Comparison of ENCODE assay signal across 20 mouse cellular contexts in genomic region chr1:95366616-95367373, GRCm38 (mm10). TPM values are rescaled to one million over a fixed set of nuclear protein-coding genes. Genes with fewer than 3 reads are reported as not detected.
A peak's percentile ranks its signal among the peaks of the same experiment; 100 is the strongest.
DNase-seq lines count a peak whose midpoint lies in the region; ATAC-seq and TF ChIP-seq lines count a peak whose summit lies in the region.
"Had no signal": no experiment of that assay in that cellular context is flagged by ENCODE, and none has a peak within 500 bp of the region (broad histone marks: within the 10 kb centered on the region; RNA-seq: fewer than 3 reads in every experiment).

No protein-coding gene starts in this region.

- no peaks in the 10 kb centered on the region for H3K79me2 ChIP-seq in MEL (ENCODE audit: control insufficient read depth, insufficient read depth, low read length, poor library complexity)

- no peak for TF ChIP-seq CTCF in MEL (IDR thresholded peaks at IDR 0.05 in 2 of 3, conservative IDR thresholded peaks at IDR 0.05 in 1 of 3; ENCODE audit: control insufficient read depth in 1 of 3, insufficient read depth in 1 of 3, low read depth in 2 of 3, low read length in 3 of 3, poor library complexity in 1 of 3, severe bottlenecking in 1 of 3)

- no peak overlapping the region for H3K4me2 ChIP-seq in embryonic facial prominence, embryonic 14.5 days (ENCODE audit: low read depth, low read length)
- H3K4me2 ChIP-seq in midbrain, embryonic 11.5 days = no peak overlapping the region
- no peak overlapping the region for H3K4me2 ChIP-seq in midbrain, embryonic 15.5 days
- H3K4me2 ChIP-seq: embryonic facial prominence, embryonic 12.5 days; heart, embryonic 13.5 days; hindbrain, embryonic 15.5 days had no signal

- no peaks in the 10 kb centered on the region for H3K4me1 ChIP-seq in embryonic facial prominence, embryonic 14.5 days (ENCODE audit: control insufficient read depth, insufficient read depth, low read length)
- H3K4me1 ChIP-seq in embryonic facial prominence, embryonic 10.5 days = no peaks in the 10 kb centered on the region
- 0 out of 2 replicates have a peak, but pooled peaks cover 2% of the 10 kb centered on the region for H3K4me1 ChIP-seq in midbrain, embryonic 11.5 days (ENCODE audit: control insufficient read depth, insufficient read depth, low read length)
- H3K4me1 ChIP-seq in midbrain, embryonic 15.5 days = no peaks in the 10 kb centered on the region
- H3K4me1 ChIP-seq in MEL (ENCODE audit: control insufficient read depth in 1 of 2, insufficient read depth in 2 of 2, low read length in 2 of 2) = peaks cover 2 to 4% of the 10 kb centered on the region in 2 experiments; a peak in 2 of 4 replicates
- H3K4me1 ChIP-seq: embryonic facial prominence, embryonic 12.5 days; hindbrain, embryonic 15.5 days had no signal

- H3K36me3 ChIP-seq in embryonic facial prominence, embryonic 14.5 days (ENCODE audit: control insufficient read depth, insufficient read depth, low read length) = no peaks in the 10 kb centered on the region
- no peaks in the 10 kb centered on the region for H3K36me3 ChIP-seq in embryonic facial prominence, embryonic 10.5 days (replicated peaks)
- no peaks in the 10 kb centered on the region for H3K36me3 ChIP-seq in midbrain, embryonic 11.5 days (ENCODE audit: control insufficient read depth, insufficient read depth, low read length)
- no peaks in the 10 kb centered on the region for H3K36me3 ChIP-seq in midbrain, embryonic 15.5 days (replicated peaks)
- peaks cover 0 to 14% of the 10 kb centered on the region in 2 experiments; a peak in 2 of 4 replicates for H3K36me3 ChIP-seq in MEL (ENCODE audit: control insufficient read depth in 1 of 2, insufficient read depth in 2 of 2, low read length in 2 of 2)
- H3K36me3 ChIP-seq: embryonic facial prominence, embryonic 12.5 days; heart, embryonic 13.5 days; hindbrain, embryonic 15.5 days had no signal

- no peaks in the 10 kb centered on the region for H3K9me3 ChIP-seq in embryonic facial prominence, embryonic 14.5 days (ENCODE audit: control insufficient read depth, low read length)
- H3K9me3 ChIP-seq in embryonic facial prominence, embryonic 10.5 days = no peaks in the 10 kb centered on the region
- H3K9me3 ChIP-seq in midbrain, embryonic 11.5 days (ENCODE audit: control insufficient read depth, low read length) = no peaks in the 10 kb centered on the region
- H3K9me3 ChIP-seq in midbrain, embryonic 15.5 days = no peaks in the 10 kb centered on the region
- H3K9me3 ChIP-seq in MEL (replicated peaks; ENCODE audit: insufficient read depth, low read length) = no peaks in the 10 kb centered on the region
- H3K9me3 ChIP-seq: embryonic facial prominence, embryonic 12.5 days; heart, embryonic 13.5 days; hindbrain, embryonic 15.5 days had no signal

- TF ChIP-seq EP300 in MEL (IDR thresholded peaks at IDR 0.05; ENCODE audit: low read depth in 1 of 2, low read length in 2 of 2) = peak; percentile 39 to 81

- no peak for TF ChIP-seq RAD21 in MEL (IDR thresholded peaks at IDR 0.05; ENCODE audit: low read depth, low read length)

- no peaks in the 10 kb centered on the region for H3K27me3 ChIP-seq in embryonic facial prominence, embryonic 14.5 days (replicated peaks; ENCODE audit: control insufficient read depth, insufficient read depth, low read length)
- no peaks in the 10 kb centered on the region for H3K27me3 ChIP-seq in embryonic facial prominence, embryonic 10.5 days (replicated peaks; ENCODE audit: low read depth, poor library complexity, severe bottlenecking)
- H3K27me3 ChIP-seq in midbrain, embryonic 11.5 days (ENCODE audit: control insufficient read depth, insufficient read depth, low read length) = no peaks in the 10 kb centered on the region
- no peaks in the 10 kb centered on the region for H3K27me3 ChIP-seq in midbrain, embryonic 15.5 days (replicated peaks)
- no peaks in the 10 kb centered on the region for H3K27me3 ChIP-seq in MEL (ENCODE audit: control insufficient read depth in 1 of 2, insufficient read depth in 2 of 2, low read length in 2 of 2)
- H3K27me3 ChIP-seq: CH12.LX; embryonic facial prominence, embryonic 12.5 days; heart, embryonic 13.5 days; hindbrain, embryonic 15.5 days had no signal

- no peak for TF ChIP-seq POLR2A in MEL (IDR thresholded peaks at IDR 0.05; ENCODE audit: control insufficient read depth in 1 of 2, insufficient read depth in 1 of 2, low read depth in 1 of 2, low read length in 2 of 2, poor library complexity in 1 of 2)

- H3K27ac ChIP-seq in embryonic facial prominence, embryonic 14.5 days (replicated peaks; ENCODE audit: low read depth, low read length) = no peak overlapping the region
- H3K27ac ChIP-seq in embryonic facial prominence, embryonic 10.5 days (replicated peaks) = no peak overlapping the region
- no peak overlapping the region for H3K27ac ChIP-seq in midbrain, embryonic 11.5 days (ENCODE audit: low read depth, low read length)
- H3K27ac ChIP-seq in midbrain, embryonic 15.5 days = no peak overlapping the region
- H3K27ac ChIP-seq in MEL (ENCODE audit: control insufficient read depth, low read depth, low read length) = peak overlapping the region; percentile 39; the same call in 1 of the 2 replicates
- H3K27ac ChIP-seq: embryonic facial prominence, embryonic 12.5 days; heart, embryonic 13.5 days; hindbrain, embryonic 15.5 days had no signal

- no peak overlapping the region for H3K9ac ChIP-seq in embryonic facial prominence, embryonic 14.5 days (ENCODE audit: low read depth, low read length)
- H3K9ac ChIP-seq in midbrain, embryonic 11.5 days (ENCODE audit: low read length) = no peak overlapping the region
- H3K9ac ChIP-seq in midbrain, embryonic 15.5 days = no peak overlapping the region
- H3K9ac ChIP-seq in MEL (ENCODE audit: control insufficient read depth, low read depth, low read length, poor library complexity, severe bottlenecking) = no peak overlapping the region
- H3K9ac ChIP-seq: embryonic facial prominence, embryonic 12.5 days; heart, embryonic 13.5 days; hindbrain, embryonic 15.5 days had no signal

- no peak for ATAC-seq in embryonic facial prominence, embryonic 14.5 days (ENCODE audit: low read depth)
- peak; percentile 73 for ATAC-seq in midbrain, embryonic 11.5 days (ENCODE audit: low FRiP score)
- ATAC-seq in midbrain, embryonic 15.5 days (replicated peaks) = no peak
- peak; percentile 59; the same call in 1 of the 2 replicates for ATAC-seq in megakaryocyte-erythroid progenitor cell, adult 5-6 weeks (replicated peaks; ENCODE audit: low FRiP score, low TSS enrichment, poor library complexity, severe bottlenecking)
- ATAC-seq: forebrain, embryonic 16.5 days had no signal

- no peak overlapping the region for H3K4me3 ChIP-seq in embryonic facial prominence, embryonic 14.5 days (ENCODE audit: low read depth, low read length)
- no peak overlapping the region for H3K4me3 ChIP-seq in embryonic facial prominence, embryonic 10.5 days
- H3K4me3 ChIP-seq in midbrain, embryonic 11.5 days (ENCODE audit: low read depth, low read length) = no peak overlapping the region
- H3K4me3 ChIP-seq in midbrain, embryonic 15.5 days = no peak overlapping the region
- no peak overlapping the region for H3K4me3 ChIP-seq in MEL (ENCODE audit: control insufficient read depth in 1 of 2, insufficient read depth in 1 of 2, low read depth in 2 of 2, low read length in 2 of 2)
- H3K4me3 ChIP-seq: embryonic facial prominence, embryonic 12.5 days; heart, embryonic 13.5 days; hindbrain, embryonic 15.5 days had no signal

- WGBS in embryonic facial prominence, embryonic 14.5 days = 71% methylated on average over 4 of the region's 4 CpGs
- 80% methylated on average over 4 of the region's 4 CpGs for WGBS in embryonic facial prominence, embryonic 10.5 days
- WGBS in midbrain, embryonic 11.5 days = 56% methylated on average over 4 of the region's 4 CpGs
- 57% methylated on average over 4 of the region's 4 CpGs for WGBS in midbrain, embryonic 15.5 days

- peak; percentile 48 for DNase-seq in embryonic facial prominence, embryonic 14.5 days (ENCODE audit: low spot score)
- no peak for DNase-seq in embryonic facial prominence, embryonic 10.5 days (ENCODE audit: low spot score)
- DNase-seq in midbrain, embryonic 11.5 days (ENCODE audit: low spot score, missing footprints) = peak; percentile 83
- DNase-seq in MEL (ENCODE audit: low read depth, low spot score) = peak; percentile 79
- no peak for DNase-seq in frontal cortex, postnatal 25 days (ENCODE audit: low spot score in 2 of 2)
- DNase-seq: adrenal gland, adult 8-10 months; adrenal gland, postnatal 36 days; cerebellum, adult 11 months; cerebellum, adult 8-10 months; cerebellum, postnatal 14 days; embryo, embryonic 11 days; gastrocnemius, postnatal 25 days; heart, postnatal 36 days had no signal

TF ChIP-seq in MEL, 35 proteins besides CTCF, POLR2A, EP300 and RAD21 (continues in another document):
- TF ChIP-seq HCFC1 (IDR thresholded peaks at IDR 0.05; ENCODE audit: low read depth, low read length) (no peak), SIN3A (IDR thresholded peaks at IDR 0.05; ENCODE audit: low read length) (peak; percentile 65), MXI1 (IDR thresholded peaks at IDR 0.05; ENCODE audit: low read depth, low read length) (peak; percentile 86), GATA1 (IDR thresholded peaks at IDR 0.05; ENCODE audit: low read depth, low read length) (peak; percentile 50; the same call in 1 of the 2 replicates), RCOR1 (IDR thresholded peaks at IDR 0.05; ENCODE audit: low read depth, low read length) (peak; percentile 85), SMC3 (IDR thresholded peaks at IDR 0.05; ENCODE audit: low read depth, low read length) (0 out of 2 replicates have a peak, but pooled peaks have one; percentile 11), TCF12 (IDR thresholded peaks at IDR 0.05; ENCODE audit: low read depth, low read length) (peak; percentile 66), MAX (IDR thresholded peaks at IDR 0.05; ENCODE audit: low read length) (peak; percentile 88), JUND (IDR thresholded peaks at IDR 0.05; ENCODE audit: low read depth, low read length) (no peak), ZNF384 (IDR thresholded peaks at IDR 0.05; ENCODE audit: low read depth, low read length) (peak; percentile 72), BHLHE40 (IDR thresholded peaks at IDR 0.05; ENCODE audit: borderline replicate concordance, low read depth, low read length) (peak; percentile 90), GABPA (IDR thresholded peaks at IDR 0.05; ENCODE audit: low read depth, low read length) (no peak)

RNA-seq across cellular contexts. Expression of gene Fam174a, which starts 53.4 kb away (rescaled TPM):
- 27.9 and 29.3 TPM in 2 replicates for polyA plus RNA-seq in embryonic facial prominence, embryonic 14.5 days (2014; fragmentation: Nextera tagmentation; extraction: Ambion mirVana)
- 13.8 and 16.5 TPM in 2 replicates for polyA plus RNA-seq in embryonic facial prominence, embryonic 10.5 days (2016; fragmentation: Nextera tagmentation; extraction: Ambion mirVana)
- 21.1 and 21.8 TPM in 2 replicates for polyA plus RNA-seq in midbrain, embryonic 11.5 days (2014; fragmentation: Nextera tagmentation; extraction: Ambion mirVana)
- 23.6 and 24.9 TPM in 2 replicates for polyA plus RNA-seq in midbrain, embryonic 15.5 days (2015; fragmentation: Nextera tagmentation; extraction: Ambion mirVana)
- total RNA-seq in MEL (2012; rRNA removed) = 17.3 and 19.0 TPM in 2 replicates
- 10 to 100 TPM in 1 of 2 experiments, not detected in 1; 16.7 TPM for polyA plus RNA-seq in MEL (2012; ENCODE audit: insufficient read depth in 1 of 2, insufficient read length in 2 of 2, low read depth in 1 of 2, low replicate concordance in 2 of 2, missing spikeins in 1 of 2)
- total RNA-seq in megakaryocyte-erythroid progenitor cell, adult 5-6 weeks (2014; fragmentation: Nextera tagmentation) = 5.3 and 8.9 TPM in 2 replicates
- 4.4 and 13.0 TPM in 2 replicates for total RNA-seq in megakaryocyte-erythroid progenitor cell, adult 5-6 weeks (2017)

Comparison
In these comparisons a context has a peak if more than half of its experiments do, and no peak if none do; other contexts are left out.
1. ATAC-seq: peak in midbrain, embryonic 11.5 days (single experiment) and megakaryocyte-erythroid progenitor cell, adult 5-6 weeks (single experiment); none in embryonic facial prominence, embryonic 14.5 days (single experiment) and midbrain, embryonic 15.5 days (single experiment).
2. DNase-seq: peak in embryonic facial prominence, embryonic 14.5 days (single experiment), midbrain, embryonic 11.5 days (single experiment) and MEL (single experiment); none in embryonic facial prominence, embryonic 10.5 days (single experiment) and frontal cortex, postnatal 25 days (0 of 2).